Mouse (Mus musculus) spleen, adult 2 months (tissue): Measurements from ENCODE around the gene Adat1.

ENCODE experiments used
- CTCF ChIP-seq: fragments of 200-500 bp; IDR thresholded peaks from 2 replicates; pipeline ENCODE4 v1.5.1; 2011; ENCODE audit warnings: mild to moderate bottlenecking, inconsistent platforms; ENCODE audit not compliant: insufficient read depth, insufficient read length, insufficient replicate concordance; ENCODE audit errors: extremely low read depth
- POLR2A ChIP-seq: fragments of 200-500 bp; IDR thresholded peaks from 2 replicates; pipeline ENCODE4 v1.6.1; 2011; ENCODE audit warnings: low read depth, low read length, inconsistent platforms

DNA sequence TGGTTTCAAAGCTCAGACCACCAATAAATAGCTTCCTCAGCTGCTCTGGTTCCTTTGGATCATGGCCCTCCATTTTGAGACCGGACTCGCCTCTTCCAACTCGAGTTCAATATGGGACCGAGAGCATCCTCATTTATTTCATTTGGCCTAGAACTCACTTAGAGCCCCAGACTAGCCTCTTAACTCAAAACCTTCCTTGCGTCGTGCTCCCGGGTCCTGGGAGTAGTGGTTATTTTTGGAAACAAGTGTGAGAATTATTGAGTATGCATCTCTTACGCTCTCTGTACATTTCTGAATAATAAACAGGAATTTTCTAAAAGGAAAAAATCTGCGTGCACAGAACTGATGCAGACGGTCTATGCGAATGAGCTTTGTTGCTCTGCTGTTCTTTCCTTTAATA lies 22.8 kb upstream of the Adat1 start, which contains the start of gene Gm6793:
- no peak for TF ChIP-seq CTCF
- no peak for TF ChIP-seq POLR2A
